Mouse (Mus musculus) heart, embryonic 14.5 days (tissue): Measurements from ENCODE around the gene Cdh13. TPM values are rescaled to one million over a fixed set of nuclear protein-coding genes. Genes with fewer than 3 reads are reported as not detected.

Experiments
- ATAC-seq: fragments of 200-750 bp; cut with Nextera tagmentation; 2 replicates; pipeline ENCODE4 v1.8.0; 2017; ENCODE audit warnings: low read depth, moderate TSS enrichment; ENCODE audit not compliant: insufficient number of reproducible peaks, insufficient read depth, low FRiP score
- H3K27ac ChIP-seq, 2 experiments: fragments of 200-500 bp in 1 of 2; fragments of 300-500 bp in 1 of 2; sonication (generic) in 1 of 2; replicated peaks in 1 of 2; 2 replicates each; pipeline ENCODE4 v1.5.1; 2012 to 2014; ENCODE audit warnings: low read depth in 2 of 2, low read length in 2 of 2, control low read depth in 1 of 2, mild to moderate bottlenecking in 1 of 2, mixed read lengths in 1 of 2; ENCODE audit not compliant: control insufficient read depth in 1 of 2, insufficient read depth in 1 of 2
- H3K27me3 ChIP-seq: fragments of 300-500 bp; sonication (generic); 2 replicates; pipeline ENCODE4 v1.6.1; 2014; ENCODE audit warnings: mild to moderate bottlenecking, low read length, control low read depth; ENCODE audit not compliant: control insufficient read depth, insufficient read depth
- H3K36me3 ChIP-seq: fragments of 300-500 bp; sonication (generic); 2 replicates; pipeline ENCODE4 v1.6.1; 2014; ENCODE audit warnings: mild to moderate bottlenecking, control low read depth, low read length, mixed read lengths; ENCODE audit not compliant: control insufficient read depth, insufficient read depth
- H3K4me1 ChIP-seq, 2 experiments: fragments of 200-500 bp in 1 of 2; fragments of 300-500 bp in 1 of 2; sonication (generic) in 1 of 2; 2 replicates each; pipeline ENCODE4 v1.6.1; 2012 to 2014; ENCODE audit warnings: low read length in 2 of 2, control low read depth in 1 of 2, mixed read lengths in 1 of 2; ENCODE audit not compliant: control insufficient read depth in 2 of 2, insufficient read depth in 2 of 2
- H3K4me2 ChIP-seq: fragments of 300-500 bp; sonication (generic); 2 replicates; pipeline ENCODE4 v1.6.1; 2014; ENCODE audit warnings: mild to moderate bottlenecking, low read length
- H3K4me3 ChIP-seq, 2 experiments: fragments of 200-500 bp in 1 of 2; fragments of 300-500 bp in 1 of 2; sonication (generic) in 1 of 2; 2 replicates each; pipeline ENCODE4 v1.5.1; 2012 to 2014; ENCODE audit warnings: low read length in 2 of 2, mild to moderate bottlenecking in 2 of 2, control low read depth in 1 of 2, low read depth in 1 of 2, moderate library complexity in 1 of 2; ENCODE audit not compliant: control insufficient read depth in 1 of 2, insufficient read depth in 1 of 2
- H3K9ac ChIP-seq: fragments of 300-500 bp; sonication (generic); 2 replicates; pipeline ENCODE4 v1.6.1; 2014; ENCODE audit warnings: mild to moderate bottlenecking, low read length
- H3K9me3 ChIP-seq: fragments of 300-500 bp; sonication (generic); 2 replicates; pipeline ENCODE4 v1.6.1; 2016; ENCODE audit warnings: low read length, control low read depth; ENCODE audit not compliant: control insufficient read depth
- WGBS: fragments of 180-500 bp; shearing (Covaris S2); extraction: QIAGEN DNeasy Blood & Tissue Kit; methylation state at CpG from one replicate; pipeline ENCODE4 v1.1.7; 2014; 5-methylcytosine and 5-hydroxymethylcytosine counted together
- polyA plus RNA-seq: library from polyadenylated mRNA; unstranded; fragments of >200 nt; fragmentation: Nextera tagmentation; extraction: Ambion mirVana; gene quantifications from 2 replicates; pipeline ENCODE4 v1.2.1, GENCODE M21; 2014

Cdh13 gene
- polyA plus RNA-seq, 1 experiment from 2014 or later = 94.9 TPM

- no peak for ATAC-seq
- WGBS = 70% methylated on average over 3 of the region's 3 CpGs
Measured at GRCm38 (mm10) chr8:118709366-118709765, 425.8 kb downstream of the Cdh13 start.

GRCm38 (mm10) chr8:118711631-118712030, 428.1 kb downstream of the Cdh13 start:
- H3K9ac ChIP-seq = no peak overlapping the region
- no peak overlapping the region for H3K27ac ChIP-seq
- ATAC-seq = no peak
- no peak overlapping the region for H3K4me2 ChIP-seq
- no peaks in the 10 kb centered on the region; the same call in 1 of the 2 replicates for H3K9me3 ChIP-seq
- peaks cover 3 to 7% of the 10 kb centered on the region in 2 experiments; a peak in 1 of 4 replicates for H3K4me1 ChIP-seq
- WGBS = 87% methylated on average over 1 of the region's 3 CpGs
- H3K36me3 ChIP-seq = no peaks in the 10 kb centered on the region
- no peak overlapping the region for H3K4me3 ChIP-seq
- no peaks in the 10 kb centered on the region for H3K27me3 ChIP-seq

More at GRCm38 (mm10) chr8:118709366-118709765, 425.8 kb downstream of the Cdh13 start:
- Histone ChIP-seq H3K9ac (no peak overlapping the region), H3K9me3 (no peaks in the 10 kb centered on the region; the same call in 1 of the 2 replicates), H3K36me3 (no peaks in the 10 kb centered on the region), H3K27ac (no peak overlapping the region), H3K4me2 (no peak overlapping the region), H3K27me3 (no peaks in the 10 kb centered on the region), H3K4me1 (peaks cover 3 to 7% of the 10 kb centered on the region in 2 experiments; a peak in 1 of 4 replicates), H3K4me3 (no peak overlapping the region)

- Histone ChIP-seq H3K9me3 (no peaks in the 10 kb centered on the region; the same call in 1 of the 2 replicates), H3K27me3 (no peaks in the 10 kb centered on the region), H3K4me3 (no peak overlapping the region), H3K27ac (no peak overlapping the region), H3K4me2 (0 out of 2 replicates have a peak overlapping the region, but pooled peaks have one; percentile 2), H3K9ac (no peak overlapping the region), H3K36me3 (no peaks in the 10 kb centered on the region), H3K4me1 (peaks cover 3 to 7% of the 10 kb centered on the region in 2 experiments; a peak in 1 of 4 replicates)
- 5% methylated on average over 11 of the region's 11 CpGs for WGBS
- ATAC-seq = no peak
Measured at GRCm38 (mm10) chr8:118713111-118713510, 429.6 kb downstream of the Cdh13 start.

- Histone ChIP-seq H3K36me3 (no peaks in the 10 kb centered on the region), H3K9ac (no peak overlapping the region), H3K4me1 (peaks cover 3 to 7% of the 10 kb centered on the region in 2 experiments; a peak in 1 of 4 replicates), H3K27me3 (no peaks in the 10 kb centered on the region), H3K4me2 (no peak overlapping the region), H3K4me3 (no peak overlapping the region), H3K9me3 (no peaks in the 10 kb centered on the region; the same call in 1 of the 2 replicates), H3K27ac (no peak overlapping the region)
- 48% methylated on average over 3 of the region's 3 CpGs for WGBS
- ATAC-seq = no peak
Measured at GRCm38 (mm10) chr8:118713596-118713995, 430.1 kb downstream of the Cdh13 start.

- no peaks in the 10 kb centered on the region for H3K36me3 ChIP-seq
- no peaks in the 10 kb centered on the region for H3K27me3 ChIP-seq
- no peak for ATAC-seq
- no peaks in the 10 kb centered on the region for H3K9me3 ChIP-seq
- no peak overlapping the region for H3K9ac ChIP-seq
- no peak overlapping the region for H3K27ac ChIP-seq
- no peak overlapping the region for H3K4me2 ChIP-seq
- H3K4me3 ChIP-seq = no peak overlapping the region
- no peaks in the 10 kb centered on the region for H3K4me1 ChIP-seq
- WGBS = 70% methylated on average over 3 of the region's 3 CpGs
Measured at GRCm38 (mm10) chr8:118722896-118723295, 439.4 kb downstream of the Cdh13 start.

GRCm38 (mm10) chr8:118725651-118726050, 442.1 kb downstream of the Cdh13 start:
- Histone ChIP-seq H3K4me2 (no peak overlapping the region), H3K36me3 (no peaks in the 10 kb centered on the region), H3K4me3 (no peak overlapping the region), H3K9me3 (no peaks in the 10 kb centered on the region), H3K9ac (no peak overlapping the region), H3K27me3 (no peaks in the 10 kb centered on the region), H3K27ac (no peak overlapping the region), H3K4me1 (no peaks in the 10 kb centered on the region)
- no peak for ATAC-seq
- 87% methylated on average over 5 of the region's 5 CpGs for WGBS

GRCm38 (mm10) chr8:118741781-118742180, 458.2 kb downstream of the Cdh13 start:
- Histone ChIP-seq H3K27me3 (no peaks in the 10 kb centered on the region), H3K9ac (no peak overlapping the region), H3K27ac (no peak overlapping the region), H3K4me2 (no peak overlapping the region), H3K9me3 (no peaks in the 10 kb centered on the region), H3K4me1 (no peaks in the 10 kb centered on the region), H3K4me3 (no peak overlapping the region), H3K36me3 (no peaks in the 10 kb centered on the region)
- WGBS = 81% methylated on average over 5 of the region's 5 CpGs
- no peak for ATAC-seq

- H3K27me3 ChIP-seq = no peaks in the 10 kb centered on the region
- 86% methylated on average over 13 of the region's 13 CpGs for WGBS
Measured at GRCm38 (mm10) chr8:118744991-118745390, 461.5 kb downstream of the Cdh13 start.

More at GRCm38 (mm10) chr8:118744991-118745390, 461.5 kb downstream of the Cdh13 start:
- no peak for ATAC-seq
- H3K4me3 ChIP-seq = no peak overlapping the region
- no peak overlapping the region for H3K9ac ChIP-seq
- H3K9me3 ChIP-seq = no peaks in the 10 kb centered on the region
- H3K4me2 ChIP-seq = no peak overlapping the region
- no peaks in the 10 kb centered on the region for H3K36me3 ChIP-seq
- H3K4me1 ChIP-seq = no peaks in the 10 kb centered on the region
- no peak overlapping the region for H3K27ac ChIP-seq
